Mouse (Mus musculus) embryonic stem cell, embryonic (primary cell): ENCODE data around the gene Ttc28.

ENCODE experiments used
- CTCF ChIA-PET, 4 experiments: fragments of 300-600 bp in 2 of 4; fragments of 350-600 bp in 2 of 4; sonication (Branson Sonifier 250); formaldehyde crosslinking; loops; one replicate each; lab custom pipeline; 2022; ENCODE audit warnings: inconsistent platforms in 2 of 4; lab: Charles Lee
- POLR2A ChIA-PET, 4 experiments: fragments of 300-600 bp in 2 of 4; fragments of 350-600 bp in 2 of 4; sonication (Branson Sonifier 250); formaldehyde crosslinking; loops; one replicate each; lab custom pipeline; 2022; ENCODE audit warnings: antibody characterized with exemption in 4 of 4, inconsistent platforms in 1 of 4; lab: Charles Lee

The Ttc28 gene

DNA sequence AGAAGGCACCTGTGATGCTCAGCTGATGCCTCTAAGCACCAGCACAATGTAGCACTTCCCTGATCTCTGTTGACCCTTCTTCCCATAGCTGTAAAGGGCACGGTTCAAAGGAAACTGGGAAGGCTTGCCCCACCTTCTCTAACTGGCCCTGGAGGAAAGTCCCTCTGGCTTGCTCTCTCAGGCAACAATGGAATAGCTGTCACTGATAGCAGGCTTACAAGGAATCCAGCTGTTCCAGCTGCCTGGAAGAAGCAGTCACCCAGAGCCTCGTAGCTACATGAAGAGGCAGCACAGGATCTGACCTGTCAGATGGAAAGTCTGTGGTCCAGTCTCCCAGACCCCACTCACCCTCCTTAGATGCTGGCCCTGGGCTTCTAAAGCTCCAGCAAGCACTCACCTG is 389.2 kb downstream of the Ttc28 start:
- ChIA-PET POLR2A (interaction anchor here in 1 of 4 experiments (1.1 to 1.8 kb wide), 2 partner anchors 62 to 427 kb away, joined by 3 read pairs; partner anchors contain the start of gene Pitpnb), CTCF (interaction anchor here (0.6 to 3.0 kb wide), 37 partner anchors 11 to 632 kb away, joined by 3 to 25 read pairs (median 5); partner anchors contain the start of gene Ttc28 (in 2 of the 4))

GRCm38 (mm10) chr5:111269613-111270205 is 390.1 kb downstream of the Ttc28 start:
- ChIA-PET POLR2A (interaction anchor here (0.5 to 1.8 kb wide), 4 partner anchors 60 to 797 kb away, joined by 3 read pairs; partner anchors contain the start of gene Pitpnb (in 1 of the 4)), CTCF (interaction anchor here (0.5 to 3.0 kb wide), 118 partner anchors 8 to 900 kb away, joined by 3 to 25 read pairs (median 4); partner anchors contain the start of genes Ttc28 (in 2 of the 4) and Ep400 (in 1 of the 4))

DNA sequence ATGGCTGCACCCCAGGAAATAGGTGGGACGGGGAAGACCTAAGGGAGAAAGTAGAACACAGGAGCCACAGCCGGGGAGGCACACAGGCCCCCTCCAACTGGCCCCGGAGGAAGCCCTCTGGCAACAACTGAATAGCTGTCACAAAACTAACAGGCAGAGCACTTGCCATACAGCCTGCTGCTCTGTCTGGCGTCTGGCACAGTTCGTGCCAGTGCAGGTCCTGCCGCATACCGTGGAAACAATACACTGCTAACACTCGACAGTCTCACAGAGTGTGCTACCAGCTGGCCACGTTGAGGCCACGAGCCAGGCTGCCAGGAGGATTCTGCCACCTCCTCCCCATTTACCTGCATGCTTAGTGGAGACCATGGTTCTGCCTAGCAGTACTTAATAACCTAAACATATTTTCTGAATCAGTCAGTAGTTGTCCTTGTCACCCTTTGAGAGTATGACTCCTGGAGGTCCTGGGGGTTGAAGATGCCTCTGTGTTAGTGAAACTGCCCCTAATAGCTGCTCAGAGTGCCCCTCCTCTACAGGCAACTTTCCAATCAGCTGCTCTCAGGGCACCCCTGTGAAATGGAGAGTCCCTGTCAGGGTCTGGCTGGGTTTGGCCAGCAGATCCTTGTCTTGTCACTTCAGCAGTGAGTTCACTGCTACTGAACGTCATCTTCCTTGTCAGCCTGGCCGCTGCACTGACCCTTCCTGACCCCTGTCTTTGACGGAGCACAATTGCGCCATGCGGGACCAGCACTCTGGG is 390.8 kb downstream of the Ttc28 start:
- CTCF ChIA-PET, result interaction anchor here (0.5 to 3.0 kb wide), 100 partner anchors 8 to 1161 kb away, joined by 3 to 25 read pairs (median 4); partner anchors contain the start of genes Ttc28 (in 2 of the 4) and Ep400 (in 1 of the 4)

DNA sequence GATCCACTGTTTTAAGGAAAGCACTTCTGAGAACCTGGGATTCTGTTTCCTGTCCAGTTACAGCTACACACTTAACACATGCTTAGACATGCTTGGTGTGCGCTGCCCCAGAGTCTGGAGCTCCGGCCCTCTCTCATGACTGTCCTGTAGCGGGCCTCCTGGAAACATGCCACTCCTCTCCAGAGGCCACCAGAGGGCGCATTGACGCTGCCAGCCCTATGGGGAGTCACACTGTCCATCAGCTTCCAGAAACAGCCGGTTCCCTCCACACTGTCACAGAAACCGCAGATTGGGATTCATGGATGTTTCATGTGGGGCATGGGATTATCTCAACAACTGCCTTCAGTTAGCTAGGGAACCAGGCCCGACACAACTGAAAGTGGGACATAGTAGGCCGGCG is 394.0 kb downstream of the Ttc28 start:
- ChIA-PET POLR2A (interaction anchor here (0.6 to 1.1 kb wide), 7 partner anchors 10 to 621 kb away, joined by 3 to 4 read pairs (median 3); partner anchors contain the start of gene Pitpnb (in 1 of the 4)), CTCF (interaction anchor here in 3 of 4 experiments (0.5 to 1.7 kb wide), 45 partner anchors 9 to 1353 kb away, joined by 3 to 12 read pairs (median 3); no protein-coding TSS in a partner anchor)

More for the DNA sequence above, 390.8 kb downstream of the Ttc28 start:
- POLR2A ChIA-PET, result interaction anchor here (0.5 to 1.8 kb wide), 4 partner anchors 60 to 798 kb away, joined by 3 read pairs; partner anchors contain the start of gene Pitpnb (in 1 of the 4)

GRCm38 (mm10) chr5:111274948-111275347 is 395.3 kb downstream of the Ttc28 start:
- ChIA-PET POLR2A (interaction anchor here in 2 of 4 experiments (0.6 kb wide), 2 partner anchors 28 to 69 kb away, joined by 3 to 6 read pairs; no protein-coding TSS in a partner anchor), CTCF (no interaction called here)

DNA sequence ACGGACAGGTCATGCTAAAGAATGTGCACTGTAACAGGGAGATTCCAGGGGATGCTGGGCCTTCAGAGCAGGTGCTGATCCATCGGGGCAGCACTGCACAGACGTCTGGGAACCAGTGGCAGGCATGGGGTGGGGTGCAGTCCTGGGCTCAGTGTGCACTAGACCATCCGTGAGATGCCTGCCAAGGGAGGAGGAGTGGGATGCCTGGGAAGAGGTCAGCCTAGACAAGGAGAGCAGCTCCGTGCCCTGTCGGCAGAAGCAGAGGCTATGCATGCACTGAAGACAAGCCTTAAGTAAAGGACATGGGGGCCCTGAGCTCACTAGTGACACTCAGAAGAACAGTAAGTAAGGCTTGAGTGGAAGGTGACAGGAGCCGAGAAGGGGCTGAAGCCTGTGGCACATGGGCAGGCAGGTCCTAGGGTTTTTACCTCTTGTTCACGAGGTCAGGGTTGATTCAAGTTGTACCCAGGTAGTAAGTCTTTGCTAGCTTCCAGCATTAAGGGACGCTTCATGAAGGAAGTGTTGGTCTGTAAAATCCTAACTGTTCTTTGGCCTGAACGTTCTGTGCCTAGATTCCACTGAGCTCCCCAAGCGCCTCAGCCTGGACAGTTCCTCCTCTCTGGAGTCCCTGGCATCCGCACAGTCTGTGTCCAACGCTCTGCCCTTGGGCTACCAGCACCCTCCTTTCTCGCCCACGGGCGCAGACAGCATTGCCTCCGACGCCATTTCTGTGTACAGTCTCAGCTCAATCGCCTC is 405.0 kb downstream of the Ttc28 start:
- ChIA-PET CTCF (interaction anchor here in 3 of 4 experiments (1.1 to 2.8 kb wide), 4 partner anchors 9 to 15 kb away, joined by 3 to 11 read pairs (median 6); no protein-coding TSS in a partner anchor), POLR2A (interaction anchor here in 2 of 4 experiments (0.6 to 2.0 kb wide), 3 partner anchors 8 to 900 kb away, joined by 5 to 6 read pairs (median 5); no protein-coding TSS in a partner anchor)

- CTCF ChIA-PET, result no interaction called here
- POLR2A ChIA-PET, result interaction anchor here in 3 of 4 experiments (0.7 to 1.5 kb wide), 4 partner anchors 32 to 1002 kb away, joined by 3 to 4 read pairs (median 3); partner anchors contain the start of genes Pole (in 1 of the 3) and Pxmp2 (in 1 of the 3)
These were observed 408.0 kb downstream of the Ttc28 start for GRCm38 (mm10) chr5:111287571-111287970.

GRCm38 (mm10) chr5:111288486-111288885 is 408.9 kb downstream of the Ttc28 start:
- ChIA-PET CTCF (interaction anchor here in 1 of 4 experiments (0.7 kb wide), 1 partner anchor 769 kb away, joined by 5 read pairs; no protein-coding TSS in a partner anchor), POLR2A (interaction anchor here in 2 of 4 experiments (0.6 to 1.5 kb wide), 4 partner anchors 33 to 632 kb away, joined by 3 to 5 read pairs (median 3); partner anchors contain the start of gene Pitpnb (in 1 of the 2))

GRCm38 (mm10) chr5:111290071-111290470 is 410.5 kb downstream of the Ttc28 start:
- CTCF ChIA-PET, result no interaction called here
- POLR2A ChIA-PET, result no interaction called here

DNA sequence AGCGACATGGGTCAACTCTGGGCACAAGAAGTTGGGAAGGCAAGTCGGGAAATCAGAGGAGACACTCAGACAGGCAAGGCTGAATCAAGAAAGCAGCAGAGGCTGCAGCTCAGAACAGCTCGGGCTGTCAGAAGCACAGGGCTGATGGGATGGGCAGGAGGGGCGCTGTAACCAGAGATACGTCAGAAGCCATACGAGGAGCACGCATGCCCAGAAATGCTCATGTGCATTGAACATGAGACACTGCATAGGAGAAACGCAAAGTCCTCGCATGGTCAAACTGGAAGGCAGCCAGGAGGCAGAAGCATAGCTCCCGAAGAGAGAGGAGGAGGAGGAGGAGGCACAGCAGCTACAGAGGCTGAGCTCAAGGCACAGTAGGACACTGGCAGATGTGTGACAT is 412.0 kb downstream of the Ttc28 start:
- POLR2A ChIA-PET, result interaction anchor here in 1 of 4 experiments (0.6 to 1.1 kb wide), 2 partner anchors 8 to 103 kb away, joined by 3 to 4 read pairs; no protein-coding TSS in a partner anchor
- CTCF ChIA-PET, result interaction anchor here in 2 of 4 experiments (0.9 to 1.1 kb wide), 2 partner anchors 22 kb away, joined by 3 read pairs; no protein-coding TSS in a partner anchor

GRCm38 (mm10) chr5:111297801-111298200 is 418.2 kb downstream of the Ttc28 start:
- CTCF ChIA-PET, result no interaction called here
- POLR2A ChIA-PET, result interaction anchor here in 1 of 4 experiments (0.7 kb wide), 1 partner anchor 821 kb away, joined by 3 read pairs; no protein-coding TSS in a partner anchor

DNA sequence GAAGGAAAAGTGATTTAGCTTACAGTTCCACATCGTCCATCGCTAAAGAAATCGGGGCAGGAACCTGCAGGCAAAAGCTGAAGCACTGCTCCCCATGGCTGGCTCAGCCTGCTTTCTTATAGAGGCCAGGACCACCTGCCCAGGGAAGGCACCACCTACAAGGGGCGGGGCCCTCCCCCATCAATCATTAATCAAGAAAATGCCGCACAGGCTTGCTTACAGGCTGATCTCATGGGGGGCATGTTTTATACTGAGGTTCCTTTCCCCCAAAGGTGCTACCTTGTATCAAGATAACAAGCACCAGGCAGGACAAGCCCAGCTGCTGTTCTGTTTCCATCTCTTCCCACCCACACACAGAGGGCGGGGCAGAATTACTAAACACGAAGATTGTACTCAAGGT is 419.1 kb downstream of the Ttc28 start:
- CTCF ChIA-PET, result interaction anchor here in 2 of 4 experiments (0.7 to 1.0 kb wide), 2 partner anchors 11 to 41 kb away, joined by 3 to 5 read pairs; no protein-coding TSS in a partner anchor
- POLR2A ChIA-PET, result no interaction called here

DNA sequence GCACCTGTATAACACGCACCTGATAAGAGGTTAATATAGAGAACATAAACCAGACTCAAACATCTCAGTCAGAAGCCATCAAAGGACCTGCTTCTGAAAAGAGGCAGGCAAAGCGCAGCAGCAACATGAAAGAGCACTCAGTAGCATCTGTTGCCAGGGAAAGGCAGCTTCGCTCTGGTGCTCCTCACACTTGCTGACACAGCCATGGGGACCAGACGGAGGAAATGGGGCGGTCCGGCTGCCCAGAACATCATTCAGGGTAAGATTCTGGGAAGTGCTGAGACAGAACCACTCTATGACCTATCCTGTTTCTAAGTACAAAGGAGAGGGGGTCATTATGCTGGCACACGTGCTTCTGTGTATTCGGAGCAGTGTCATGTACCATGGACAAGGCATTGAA is 421.2 kb downstream of the Ttc28 start:
- POLR2A ChIA-PET, result no interaction called here
- CTCF ChIA-PET, result interaction anchor here in 1 of 4 experiments (0.8 kb wide), 1 partner anchor 43 kb away, joined by 3 read pairs; no protein-coding TSS in a partner anchor

- ChIA-PET CTCF (interaction anchor here in 1 of 4 experiments (1.2 kb wide), 1 partner anchor 32 kb away, joined by 4 read pairs; no protein-coding TSS in a partner anchor), POLR2A (no interaction called here)
These were observed 422.1 kb downstream of the Ttc28 start for GRCm38 (mm10) chr5:111301736-111302135.

- POLR2A ChIA-PET, result no interaction called here
- CTCF ChIA-PET, result interaction anchor here in 1 of 4 experiments (0.6 kb wide), 1 partner anchor 31 kb away, joined by 3 read pairs; no protein-coding TSS in a partner anchor
These were observed 425.1 kb downstream of the Ttc28 start for GRCm38 (mm10) chr5:111304730-111305129.

- CTCF ChIA-PET, result interaction anchor here in 1 of 4 experiments (0.7 kb wide), 1 partner anchor 12 kb away, joined by 5 read pairs; no protein-coding TSS in a partner anchor
- POLR2A ChIA-PET, result no interaction called here
These were observed 430.6 kb downstream of the Ttc28 start for GRCm38 (mm10) chr5:111310185-111310584.

DNA sequence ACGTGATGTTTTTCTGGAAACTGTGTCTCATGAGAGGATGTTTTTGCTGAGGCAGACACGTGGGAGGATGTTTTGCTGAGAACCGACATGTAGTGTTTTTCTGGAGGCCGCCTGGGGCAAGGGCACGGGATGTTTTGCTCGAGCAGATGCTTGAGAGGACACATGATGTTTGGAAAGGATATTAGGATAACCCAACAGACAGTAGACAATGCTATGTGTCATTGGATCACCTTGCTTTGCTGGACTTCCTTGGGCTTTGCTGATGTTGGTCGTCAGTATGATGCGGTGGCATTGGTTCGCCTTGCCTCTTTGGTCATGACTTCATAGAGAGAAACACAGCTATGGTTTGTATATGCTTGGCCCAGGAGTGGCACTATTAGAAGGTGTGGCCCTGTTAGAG is 434.2 kb downstream of the Ttc28 start:
- ChIA-PET CTCF (no interaction called here), POLR2A (interaction anchor here in 1 of 4 experiments (0.6 kb wide), 1 partner anchor 9 kb away, joined by 3 read pairs; no protein-coding TSS in a partner anchor)
